Mouse (Mus musculus): ENCODE measurements around the gene Gga3. TPM values are rescaled to one million over a fixed set of nuclear protein-coding genes. Genes with fewer than 3 reads are reported as not detected.

Gene Gga3
- total RNA-seq, 1 experiment from 2014 or later, result 31.1 TPM

DNA sequence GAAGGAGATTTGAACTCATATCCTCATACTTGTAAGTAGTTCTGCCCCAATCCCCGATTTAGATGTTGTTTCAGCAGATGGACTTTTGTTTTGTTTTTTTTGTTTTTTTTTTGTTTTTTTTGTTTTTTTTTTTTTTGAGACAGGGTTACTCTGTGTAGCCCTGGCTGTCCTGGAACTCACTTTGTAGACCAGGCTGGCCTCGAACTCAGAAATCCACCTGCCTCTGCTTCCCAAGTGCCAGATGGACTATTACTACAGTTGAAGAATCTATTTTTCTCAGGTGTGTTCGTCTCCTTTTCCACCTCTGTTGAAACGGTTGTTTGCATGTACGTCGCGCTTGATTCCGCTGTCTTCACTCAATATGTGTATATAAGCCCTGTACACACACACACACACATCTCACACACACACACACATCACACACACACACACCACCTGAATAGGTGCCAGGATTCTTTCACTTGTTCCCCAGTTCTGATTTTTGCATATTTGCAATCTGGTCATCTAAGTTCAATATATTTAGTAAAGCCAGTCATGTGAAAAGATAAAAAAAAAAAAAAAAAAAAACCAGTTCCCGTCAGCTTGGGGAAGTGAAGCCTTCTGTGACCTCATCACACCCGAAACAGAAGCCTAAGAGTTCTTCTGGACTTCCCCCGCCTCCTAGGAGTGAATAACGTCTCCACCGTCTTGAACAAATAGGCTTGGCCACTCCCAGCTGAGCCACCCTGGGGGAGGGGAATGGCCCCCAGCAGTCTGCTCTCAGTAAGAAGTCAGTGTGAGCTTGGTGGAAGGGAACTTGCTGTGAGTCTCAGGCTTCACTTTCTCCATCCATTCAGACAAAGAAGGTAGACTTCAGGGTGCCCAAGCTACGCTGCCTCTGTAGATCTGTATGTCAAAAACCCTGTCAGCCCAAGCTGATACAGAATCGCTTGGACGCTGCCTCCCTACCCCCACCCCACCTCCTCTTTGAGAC, 27.0 kb upstream of the Gga3 start:
- no peak for DNase-seq

GRCm38 (mm10) chr11:115629734-115630531, 26.1 kb upstream of the Gga3 start:
- DNase-seq, result no peak

GRCm38 (mm10) chr11:115628465-115629101, 24.7 kb upstream of the Gga3 start:
- no peak for DNase-seq

GRCm38 (mm10) chr11:115627705-115628464, 24.0 kb upstream of the Gga3 start, which contains the start of gene Slc25a19:
Slc25a19 (minus strand) TSS chr11:115628295.
- DNase-seq, result peak; percentile 99

DNA sequence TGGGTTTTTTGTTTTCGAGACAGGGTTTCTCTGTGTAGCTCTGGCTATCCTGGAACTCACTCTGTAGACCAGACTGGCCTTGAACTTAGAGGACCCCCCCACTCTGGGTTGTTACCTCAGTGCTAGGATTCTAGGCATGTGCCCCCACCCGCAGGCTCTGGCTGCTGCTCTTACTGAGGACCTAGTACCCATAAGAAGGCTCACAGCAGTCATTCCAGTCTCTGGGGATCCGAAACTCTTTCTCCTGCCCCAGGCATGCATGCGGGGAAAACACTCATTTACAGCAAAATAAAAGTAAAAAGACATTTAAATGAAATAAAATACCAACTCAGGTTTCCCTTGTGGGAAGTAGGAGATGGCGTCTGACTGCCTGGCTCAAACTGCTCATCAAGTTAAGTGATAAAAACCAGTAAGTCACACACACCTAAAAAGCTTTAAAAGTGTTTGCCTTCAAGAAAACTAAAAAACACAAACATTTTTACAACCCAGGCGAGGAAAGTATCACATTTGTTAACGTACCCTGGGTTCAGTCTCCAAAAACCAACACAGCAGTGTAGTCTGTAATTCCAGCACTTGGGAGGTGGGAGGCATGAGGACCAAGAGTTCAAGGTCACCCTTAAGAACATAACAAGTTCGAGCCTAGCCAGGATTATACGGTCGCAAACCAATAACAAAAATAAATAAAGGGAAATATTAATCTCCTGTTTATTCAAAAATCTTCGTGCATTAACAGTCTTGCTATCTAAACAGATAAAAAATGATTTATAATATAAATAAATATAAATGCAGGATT, 23.2 kb upstream of the Gga3 start:
- no peak for DNase-seq

GRCm38 (mm10) chr11:115625877-115626276, 22.0 kb upstream of the Gga3 start:
- no peak for DNase-seq

DNA sequence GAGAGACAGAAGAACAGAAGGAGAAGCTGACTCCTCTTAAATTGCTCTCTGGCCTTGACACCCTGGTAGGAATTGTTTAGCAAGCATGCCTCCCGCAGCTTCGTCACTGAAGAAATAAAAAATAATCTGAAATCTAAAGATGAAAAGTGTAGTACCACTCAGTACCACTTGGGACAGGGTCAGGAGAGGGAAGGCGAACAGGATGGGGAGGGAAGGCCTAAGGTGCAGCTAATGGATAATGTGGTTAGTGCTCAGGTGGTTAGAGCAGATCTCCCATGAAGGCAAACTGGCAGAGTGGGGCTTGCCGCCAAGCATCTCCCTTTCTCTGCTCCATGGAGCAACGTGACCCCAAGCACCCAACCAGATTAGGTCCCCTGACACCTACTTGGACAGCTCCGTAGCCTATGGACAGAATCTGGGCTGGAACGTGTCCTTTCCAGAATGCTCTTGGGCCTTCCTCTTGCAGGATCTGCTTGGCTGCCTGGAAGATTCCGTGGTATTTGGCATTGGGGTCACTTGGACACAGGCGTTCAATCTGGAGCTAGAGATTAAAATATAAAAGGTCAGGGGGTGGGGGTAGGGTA, 19.7 kb upstream of the Gga3 start:
- DNase-seq, result no peak

DNA sequence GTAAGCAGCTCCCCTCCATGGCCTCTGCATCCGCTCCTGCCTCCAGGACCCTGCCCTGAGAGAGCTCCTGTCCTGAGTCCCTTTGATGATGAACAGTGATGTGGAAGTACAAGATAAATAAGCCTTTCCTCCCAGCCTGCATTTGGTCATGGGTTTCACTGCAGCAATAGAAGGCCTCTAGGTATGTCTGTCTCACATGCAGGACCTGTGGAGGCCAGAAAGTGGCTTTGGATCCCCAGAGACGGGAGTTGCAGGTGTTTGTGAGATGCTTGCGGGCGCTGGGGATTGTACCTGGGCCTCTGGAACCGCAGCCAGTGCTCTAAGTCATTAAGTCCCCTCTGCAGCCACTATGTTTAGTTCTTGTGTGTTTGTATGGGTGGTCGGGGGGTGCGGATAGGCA, 16.1 kb upstream of the Gga3 start:
- DNase-seq, result no peak

DNA sequence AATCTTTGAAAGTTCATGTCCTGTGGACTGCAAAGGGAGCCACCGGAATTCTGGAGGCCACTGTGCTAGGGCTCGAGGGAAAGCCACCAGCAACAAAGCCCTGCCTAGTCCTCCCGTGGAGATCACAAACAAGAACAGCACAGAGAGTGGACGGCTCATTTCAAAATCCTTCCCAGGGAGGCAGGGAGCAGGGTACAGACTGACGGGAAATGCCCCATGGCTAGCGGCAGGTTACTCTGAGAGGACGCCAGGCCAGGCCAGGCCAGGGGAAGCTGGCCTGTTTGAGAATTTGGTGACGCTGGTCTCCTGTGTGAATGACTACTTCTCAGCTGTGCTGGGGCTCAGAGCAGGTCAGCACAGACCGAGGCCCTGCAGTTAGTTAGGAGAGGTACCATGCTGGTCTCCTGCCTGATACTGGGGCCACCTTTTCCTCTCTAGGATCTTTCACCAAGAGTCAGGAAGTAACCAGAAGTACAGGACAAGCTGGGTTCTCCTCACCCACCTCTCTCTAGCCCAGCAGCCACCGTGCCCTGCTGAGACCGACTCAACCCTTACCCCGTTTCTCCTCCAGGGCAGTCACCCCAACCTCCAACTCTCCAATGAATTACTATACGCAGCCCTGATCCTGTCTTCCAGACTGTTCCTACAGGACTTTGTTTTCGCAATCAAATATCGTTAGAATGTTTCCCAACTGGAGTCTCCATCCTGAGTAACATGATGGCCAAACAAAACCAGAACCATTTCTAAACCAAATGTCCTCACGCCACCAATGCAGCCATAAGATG, 15.1 kb upstream of the Gga3 start:
- no peak for DNase-seq

DNA sequence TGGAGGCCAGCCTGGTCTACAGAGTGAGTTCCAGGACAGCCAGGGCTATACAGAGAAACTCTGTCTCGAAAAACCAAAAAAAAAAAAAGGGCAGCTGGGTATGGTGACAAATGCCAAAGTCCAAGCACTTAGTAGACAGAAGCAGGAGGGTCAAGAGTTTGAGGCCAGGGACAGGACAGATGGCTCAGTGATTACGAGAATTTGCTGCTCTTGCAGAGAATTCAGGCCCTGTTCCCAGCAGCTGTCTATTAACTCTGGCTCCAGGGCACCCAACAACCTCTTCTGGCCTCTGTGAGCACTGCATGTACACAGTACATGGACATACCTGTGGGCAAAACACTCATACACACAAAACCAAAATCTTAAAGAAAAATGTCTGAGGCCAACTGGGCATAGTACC, 14.2 kb upstream of the Gga3 start:
- no peak for DNase-seq

DNA sequence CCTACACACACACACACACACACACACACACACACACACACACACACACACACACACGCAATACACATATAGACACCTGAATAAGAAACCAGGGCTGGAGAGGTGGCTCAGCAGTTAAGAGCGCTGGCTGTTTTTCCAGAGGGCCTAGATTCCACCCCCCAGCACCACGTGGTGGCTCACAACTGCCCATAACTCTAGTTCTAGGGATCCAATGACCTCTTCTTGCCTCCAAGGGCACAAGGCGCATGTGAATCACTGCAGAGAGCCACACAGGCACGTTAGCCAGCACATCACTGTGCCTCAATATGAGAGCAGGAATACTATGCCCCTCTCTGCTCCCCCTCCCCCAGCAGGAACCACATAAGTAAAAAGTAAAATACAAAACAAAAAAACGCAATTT, 13.0 kb upstream of the Gga3 start:
- DNase-seq, result peak; percentile 66

GRCm38 (mm10) chr11:115616371-115616770, 12.5 kb upstream of the Gga3 start:
- DNase-seq, result no peak

DNA sequence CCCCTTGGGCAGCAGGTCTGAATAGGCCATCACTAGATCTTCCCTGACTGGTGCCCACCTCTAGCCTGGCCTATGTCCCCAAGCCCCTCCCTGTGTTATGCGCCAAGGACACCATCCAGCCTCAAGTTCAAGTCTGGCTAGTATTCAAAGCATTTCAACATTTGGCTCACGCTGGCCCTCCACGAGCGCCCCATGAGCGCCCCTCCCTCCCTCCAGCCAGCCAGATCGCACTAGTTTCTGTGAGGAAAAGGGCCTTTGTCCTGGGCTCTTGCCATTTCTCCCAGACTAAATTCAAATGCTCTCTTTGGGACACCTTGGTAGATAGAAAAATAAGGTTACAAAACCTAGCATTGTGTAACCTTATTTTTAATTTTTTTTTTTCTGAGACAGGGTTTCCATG, 12.0 kb upstream of the Gga3 start:
- DNase-seq, result peak; percentile 54

DNA sequence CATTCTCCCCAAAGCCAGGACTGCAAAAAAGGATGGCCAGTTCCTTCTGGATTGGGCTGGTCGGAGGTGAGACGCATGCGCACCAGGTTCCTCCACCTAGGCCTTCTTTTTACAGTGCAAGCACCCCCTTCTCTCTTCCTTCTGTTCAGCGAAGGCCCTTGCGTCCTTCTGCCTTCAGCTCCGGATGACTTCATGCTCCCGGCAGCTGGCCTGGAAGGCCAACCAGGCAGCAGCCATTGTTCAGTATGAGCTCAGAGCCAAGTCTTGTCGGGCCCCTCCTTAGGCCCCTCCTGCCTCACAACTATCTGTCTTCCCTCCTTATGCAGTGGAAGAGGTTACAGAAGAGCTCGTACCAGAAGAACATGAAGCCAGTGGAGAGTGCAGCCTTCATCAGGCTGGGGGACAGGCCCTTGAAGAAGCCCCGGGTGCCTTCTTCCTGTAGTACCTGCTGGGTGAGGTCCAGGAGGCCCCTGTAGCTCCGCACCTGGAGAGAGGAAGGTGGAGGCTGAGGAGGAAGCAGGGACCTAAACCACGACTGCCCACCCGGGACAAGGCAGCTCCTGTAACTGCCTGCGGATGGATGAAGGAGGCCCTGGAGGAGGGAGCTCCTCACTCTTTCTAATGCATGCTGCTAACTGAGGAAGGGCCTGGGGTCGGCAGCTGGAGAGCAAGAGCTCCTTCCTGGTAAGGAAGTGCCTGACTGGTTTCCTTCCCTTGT, 11.4 kb upstream of the Gga3 start:
- DNase-seq, result peak; percentile 59

GRCm38 (mm10) chr11:115614346-115615107, 10.7 kb upstream of the Gga3 start:
- no peak for DNase-seq

- no peak for DNase-seq
These were observed 9.5 kb upstream of the Gga3 start for GRCm38 (mm10) chr11:115613138-115613945.

- DNase-seq, result peak; percentile 93
These were observed 8.7 kb upstream of the Gga3 start, which contains the start of gene Mif4gd for GRCm38 (mm10) chr11:115612410-115613137. Mif4gd (minus strand) TSS chr11:115612969.
